Mouse (Mus musculus) lung, embryonic 14.5 days (tissue): Measurements from ENCODE around the gene Huwe1. TPM values are rescaled to one million over a fixed set of nuclear protein-coding genes. Genes with fewer than 3 reads are reported as not detected.

Experiments
- ATAC-seq: fragments of 200-750 bp; cut with Nextera tagmentation; 2 replicates; pipeline ENCODE4 v1.8.0; 2017; ENCODE audit warnings: mild to moderate bottlenecking, moderate TSS enrichment, moderate library complexity; ENCODE audit not compliant: insufficient read depth
- DNase-seq: peaks from one replicate; pipeline ENCODE4 v3.0.0-alpha.2; 2015
- H3K27ac ChIP-seq: fragments of 300-500 bp; sonication (generic); 2 replicates; pipeline ENCODE4 v1.5.1; 2014; ENCODE audit warnings: low read depth, mild to moderate bottlenecking, moderate library complexity
- H3K27me3 ChIP-seq: fragments of 300-500 bp; sonication (generic); 2 replicates; pipeline ENCODE4 v1.6.1; 2014; ENCODE audit warnings: low read length, control low read depth; ENCODE audit not compliant: insufficient read depth
- H3K36me3 ChIP-seq: fragments of 300-500 bp; sonication (generic); 2 replicates; pipeline ENCODE4 v1.6.1; 2014; ENCODE audit warnings: control low read depth; ENCODE audit not compliant: insufficient read depth
- H3K4me1 ChIP-seq: fragments of 300-500 bp; sonication (generic); 2 replicates; pipeline ENCODE4 v1.6.1; 2014; ENCODE audit warnings: antibody characterized with exemption, control low read depth; ENCODE audit not compliant: insufficient read depth
- H3K4me2 ChIP-seq: fragments of 300-500 bp; sonication (generic); 2 replicates; pipeline ENCODE4 v1.6.1; 2014; ENCODE audit warnings: mild to moderate bottlenecking
- H3K4me3 ChIP-seq: fragments of 300-500 bp; sonication (generic); 2 replicates; pipeline ENCODE4 v1.5.1; 2014; ENCODE audit warnings: low read depth, low read length
- H3K9ac ChIP-seq: fragments of 300-500 bp; sonication (generic); 2 replicates; pipeline ENCODE4 v1.6.1; 2014
- H3K9me3 ChIP-seq: fragments of 300-500 bp; sonication (generic); 2 replicates; pipeline ENCODE4 v1.6.1; 2016; ENCODE audit warnings: low read depth, low read length, control low read depth
- CTCF ChIP-seq: IDR thresholded peaks from 2 replicates; pipeline ENCODE4 v1.5.1; 2016; ENCODE audit warnings: antibody characterized with exemption, low read depth
- WGBS: fragments of 180-500 bp; shearing (Covaris S2); extraction: QIAGEN DNeasy Blood & Tissue Kit; methylation state at CpG from one replicate; pipeline ENCODE4 v1.1.7; 2014; 5-methylcytosine and 5-hydroxymethylcytosine counted together
- polyA plus RNA-seq: library from polyadenylated mRNA; unstranded; fragments of >200 nt; fragmentation: Nextera tagmentation; extraction: Ambion mirVana; gene quantifications from 2 replicates; pipeline ENCODE4 v1.2.1, GENCODE M21; 2014

Huwe1 gene
- polyA plus RNA-seq, 1 experiment from 2014 or later: 65.1 TPM

DNA sequence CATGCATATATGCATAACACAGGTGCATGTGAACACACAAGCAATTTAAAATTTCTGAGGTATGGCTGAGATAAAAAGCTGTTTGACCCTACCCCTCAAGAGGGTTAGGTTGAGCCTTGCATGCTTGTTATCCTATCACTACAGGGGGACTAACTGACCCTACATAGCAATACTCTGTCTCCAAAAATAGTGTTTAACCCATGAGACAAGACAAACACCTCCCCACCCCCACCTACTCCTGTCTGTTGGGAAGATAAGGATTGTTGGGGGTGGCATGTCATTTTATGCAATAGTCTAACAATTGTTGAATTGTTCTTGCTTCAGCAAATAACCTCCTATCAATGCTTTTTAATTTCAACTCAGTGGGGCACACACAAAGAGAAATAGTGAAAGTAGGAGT is 30.7 kb downstream of the Huwe1 start:
- ATAC-seq: no peak
- no peaks in the 10 kb centered on the region for H3K36me3 ChIP-seq
- no peaks in the 10 kb centered on the region for H3K4me1 ChIP-seq

GRCm38 (mm10) chrX:151832982-151833381 is 32.4 kb downstream of the Huwe1 start:
- TF ChIP-seq CTCF: no peak
- no peak overlapping the region for H3K27ac ChIP-seq

More for the DNA sequence above, 30.7 kb downstream of the Huwe1 start:
- no peak overlapping the region for H3K9ac ChIP-seq
- no peaks in the 10 kb centered on the region for H3K9me3 ChIP-seq
- no peak for TF ChIP-seq CTCF
- no peaks in the 10 kb centered on the region for H3K27me3 ChIP-seq
- DNase-seq: no peak
- no peak overlapping the region for H3K27ac ChIP-seq
- no peak overlapping the region for H3K4me2 ChIP-seq
- H3K4me3 ChIP-seq: no peak overlapping the region

GRCm38 (mm10) chrX:151859436-151859835 is 58.8 kb downstream of the Huwe1 start:
- no peak overlapping the region for H3K27ac ChIP-seq
- no peaks in the 10 kb centered on the region for H3K9me3 ChIP-seq
- no peak overlapping the region for H3K4me3 ChIP-seq
- no peak for TF ChIP-seq CTCF
- H3K4me1 ChIP-seq: no peaks in the 10 kb centered on the region
- H3K9ac ChIP-seq: no peak overlapping the region
- H3K4me2 ChIP-seq: no peak overlapping the region
- DNase-seq: no peak
- no peak for ATAC-seq
- H3K36me3 ChIP-seq: peaks cover 44% of the 10 kb centered on the region
- H3K27me3 ChIP-seq: no peaks in the 10 kb centered on the region
- 84% methylated on average over 8 of the region's 8 CpGs for WGBS

More at GRCm38 (mm10) chrX:151832982-151833381, 32.4 kb downstream of the Huwe1 start:
- Histone ChIP-seq H3K4me2 (no peak overlapping the region), H3K9ac (no peak overlapping the region), H3K4me1 (no peaks in the 10 kb centered on the region), H3K4me3 (no peak overlapping the region), H3K27me3 (no peaks in the 10 kb centered on the region), H3K36me3 (no peaks in the 10 kb centered on the region), H3K9me3 (no peaks in the 10 kb centered on the region)
- no peak for DNase-seq
- no peak for ATAC-seq

DNA sequence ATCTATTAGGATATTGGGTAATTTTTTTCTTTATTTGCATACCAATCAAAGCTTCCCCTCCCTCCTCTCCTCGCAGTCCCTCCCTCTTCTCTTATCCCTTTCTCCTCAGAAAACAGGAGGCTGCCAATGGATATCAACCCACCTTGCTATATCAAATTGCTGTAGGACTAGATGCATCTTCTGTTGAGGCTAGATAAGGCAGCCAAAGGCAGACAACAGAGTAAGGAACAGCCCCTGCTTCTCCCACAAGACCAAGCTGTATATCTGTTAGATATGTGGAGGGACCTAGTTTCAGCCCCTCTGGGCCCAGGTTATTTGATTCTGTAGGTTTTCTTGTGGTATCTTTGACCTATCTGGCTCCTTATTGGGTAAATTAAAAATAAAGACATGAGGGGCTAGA is 110.1 kb downstream of the Huwe1 start:
- no peak overlapping the region for H3K4me3 ChIP-seq
- DNase-seq (no peak), ATAC-seq (no peak)
- no peaks in the 10 kb centered on the region for H3K9me3 ChIP-seq
- H3K27ac ChIP-seq: no peak overlapping the region
- no peaks in the 10 kb centered on the region for H3K27me3 ChIP-seq
- H3K36me3 ChIP-seq: peaks cover 84% of the 10 kb centered on the region
- no peak overlapping the region for H3K4me2 ChIP-seq
- no peak for TF ChIP-seq CTCF
- H3K4me1 ChIP-seq: no peaks in the 10 kb centered on the region
- 71% methylated on average over 1 of the region's 1 CpGs for WGBS
- H3K9ac ChIP-seq: no peak overlapping the region

DNA sequence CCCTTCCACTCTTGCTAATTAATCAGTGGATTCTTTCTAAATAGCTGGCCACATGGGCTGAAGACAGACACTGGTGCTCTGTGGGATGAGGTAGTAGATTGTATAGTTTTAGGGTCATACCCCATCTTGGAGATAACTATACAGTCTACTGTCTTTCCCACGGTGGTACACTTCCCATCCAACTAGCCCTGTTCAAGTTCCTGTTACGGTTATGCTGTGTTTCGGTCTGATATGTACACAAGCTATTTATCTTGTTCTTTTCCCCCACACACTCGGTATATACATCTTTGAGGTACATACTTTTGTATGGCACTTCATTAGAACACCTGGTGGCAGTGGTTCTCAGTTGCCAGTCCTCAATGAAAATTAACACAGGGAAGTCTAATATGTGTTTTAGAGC is 111.7 kb downstream of the Huwe1 start:
- ATAC-seq: no peak
- H3K36me3 ChIP-seq: peaks cover 83% of the 10 kb centered on the region
- no peak overlapping the region for H3K4me2 ChIP-seq
- H3K9ac ChIP-seq: no peak overlapping the region
- DNase-seq: no peak
- no peaks in the 10 kb centered on the region; the same call in 1 of the 2 replicates for H3K27me3 ChIP-seq
- no peaks in the 10 kb centered on the region for H3K4me1 ChIP-seq
- H3K9me3 ChIP-seq: no peaks in the 10 kb centered on the region
- WGBS: 81% methylated on average over 4 of the region's 4 CpGs
- no peak overlapping the region for H3K27ac ChIP-seq
- no peak overlapping the region for H3K4me3 ChIP-seq
- no peak for TF ChIP-seq CTCF

DNA sequence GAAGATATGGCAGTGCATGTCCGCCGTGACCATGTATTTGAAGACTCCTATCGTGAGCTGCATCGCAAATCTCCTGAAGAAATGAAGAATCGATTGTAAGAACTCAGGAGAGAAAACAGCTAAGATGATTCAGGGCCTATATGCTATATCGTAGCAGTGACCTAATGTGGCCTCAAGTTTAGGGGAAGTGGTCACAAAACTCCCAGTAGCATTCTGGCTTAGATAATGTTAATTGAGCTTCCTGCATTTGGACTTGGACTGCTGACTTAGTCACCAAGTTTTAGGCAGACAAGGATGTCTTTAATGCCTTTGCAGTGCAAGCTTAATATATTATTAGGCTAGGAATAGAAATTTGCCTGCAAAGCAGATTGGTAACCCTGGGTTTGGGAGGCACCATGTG is 128.8 kb downstream of the Huwe1 start:
- Histone ChIP-seq H3K4me2 (no peak overlapping the region), H3K27ac (no peak overlapping the region), H3K4me3 (no peak overlapping the region), H3K27me3 (no peaks in the 10 kb centered on the region), H3K9me3 (no peaks in the 10 kb centered on the region), H3K4me1 (no peaks in the 10 kb centered on the region), H3K36me3 (peaks cover 89% of the 10 kb centered on the region), H3K9ac (no peak overlapping the region)
- 94% methylated on average over 6 of the region's 6 CpGs for WGBS
- no peak for TF ChIP-seq CTCF
- ATAC-seq: no peak
- no peak for DNase-seq

- ATAC-seq: no peak
- 60% methylated on average over 2 of the region's 2 CpGs for WGBS
- Histone ChIP-seq H3K4me3 (no peak overlapping the region), H3K27me3 (no peaks in the 10 kb centered on the region), H3K9ac (no peak overlapping the region), H3K4me2 (no peak overlapping the region), H3K27ac (no peak overlapping the region), H3K9me3 (no peaks in the 10 kb centered on the region), H3K4me1 (no peaks in the 10 kb centered on the region), H3K36me3 (peaks cover 12% of the 10 kb centered on the region; the same call in 1 of the 2 replicates)
- no peak for TF ChIP-seq CTCF
- DNase-seq: no peak
These were observed 138.2 kb downstream of the Huwe1 start for GRCm38 (mm10) chrX:151938852-151939251.

DNA sequence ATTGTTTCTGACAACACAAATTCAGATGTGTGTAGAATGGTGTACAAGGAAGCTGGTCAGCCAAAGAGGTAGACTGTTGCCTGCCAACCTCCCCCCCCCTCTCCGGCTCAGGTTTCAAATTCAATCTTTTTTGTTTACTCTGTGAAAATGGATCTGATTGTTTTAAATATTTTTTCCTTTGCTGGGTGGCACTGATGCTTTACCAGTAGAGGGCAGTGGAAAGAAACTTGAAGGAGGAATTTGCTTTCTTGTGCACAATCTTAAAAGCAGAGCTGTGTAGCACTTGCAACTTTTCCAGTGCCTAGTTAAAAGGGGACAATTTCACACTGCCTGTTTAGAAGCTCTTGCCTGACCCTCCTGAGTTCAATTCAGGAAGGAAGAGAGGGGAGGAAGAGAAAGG is 146.4 kb downstream of the Huwe1 start:
- TF ChIP-seq CTCF: peak; percentile 55
- Histone ChIP-seq H3K27me3 (no peaks in the 10 kb centered on the region), H3K9ac (no peak overlapping the region), H3K4me3 (no peak overlapping the region), H3K4me1 (no peaks in the 10 kb centered on the region), H3K36me3 (no peaks in the 10 kb centered on the region), H3K4me2 (no peak overlapping the region), H3K27ac (no peak overlapping the region), H3K9me3 (no peaks in the 10 kb centered on the region)
- WGBS: 38% methylated on average over 1 of the region's 1 CpGs
- peak; percentile 61 for DNase-seq
- ATAC-seq: no peak
